Mouse (Mus musculus): ENCODE measurements around the gene Vstm2a.

Vstm2a gene

DNA sequence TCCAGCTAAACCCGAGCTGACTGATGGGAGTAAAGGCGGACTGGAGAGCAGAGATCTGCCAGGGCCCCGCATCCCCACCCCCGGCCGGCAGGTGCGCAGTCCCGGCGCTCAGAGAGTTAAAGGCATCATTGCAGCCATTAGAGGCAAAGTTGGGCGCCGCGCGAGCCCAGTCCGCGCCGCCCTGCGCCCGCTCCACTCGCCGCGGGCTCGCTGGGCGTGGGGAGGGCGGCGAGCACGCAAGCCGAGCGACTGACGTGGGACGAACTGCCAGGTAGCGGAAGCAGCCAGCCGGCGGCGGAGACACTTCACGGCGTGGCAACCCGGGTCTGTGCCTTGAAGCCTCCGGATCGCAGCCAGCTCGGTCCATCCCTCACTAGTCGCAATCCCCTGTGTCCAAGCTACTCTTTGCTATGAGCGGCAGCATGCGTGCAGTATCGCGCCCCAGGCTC, at the start of gene Vstm2a:
Gene Vstm2a, plus strand, starts transcription at position 252 of the 449 bp plus-strand sequence.
- DNase-seq (ENCODE audit: low spot score in 2 of 2): peak in 1 of 2 experiments; percentile 66

DNA sequence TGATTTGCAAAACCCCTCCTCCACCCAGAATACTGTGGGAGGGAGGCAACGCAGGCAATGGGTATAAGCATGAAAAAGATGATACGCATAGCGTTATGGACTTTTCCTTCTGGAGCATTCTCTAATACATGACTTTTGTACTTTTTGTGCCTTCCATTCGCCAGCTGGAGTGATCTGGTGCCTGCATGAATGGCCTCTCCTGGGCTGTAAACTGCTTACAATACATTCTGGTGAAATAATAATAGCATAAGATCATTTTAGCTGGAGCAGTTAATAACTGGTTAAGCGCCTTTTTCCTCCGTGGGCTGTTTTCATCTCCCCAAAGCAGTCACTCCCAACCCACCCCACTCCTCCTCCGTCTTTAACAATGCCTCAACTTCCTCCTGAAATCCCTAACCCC, 513 bp upstream of the Vstm2a start:
- peak in 1 of 2 experiments; percentile 22 for DNase-seq (ENCODE audit: low spot score in 2 of 2)

DNA sequence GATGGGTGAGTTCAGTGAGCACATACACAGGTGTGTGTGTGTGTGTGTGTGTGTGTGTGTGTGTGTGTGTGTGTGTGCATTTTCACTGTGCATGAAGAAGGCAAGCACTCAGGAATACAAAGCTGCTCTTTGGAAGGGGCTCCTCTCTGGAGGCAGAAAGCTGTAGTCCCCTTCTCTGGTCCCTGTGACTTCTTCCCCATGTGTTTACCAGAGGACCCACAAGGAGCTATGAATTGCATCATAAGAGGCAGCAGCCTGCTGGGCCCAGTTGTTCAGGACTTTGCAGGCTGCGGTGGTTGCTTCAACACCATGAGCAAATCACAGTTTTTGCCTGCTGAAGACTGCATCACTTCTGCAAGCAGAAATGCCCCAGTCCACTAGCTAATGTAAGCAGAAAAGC, 776 bp downstream of the Vstm2a start:
- peak in 1 of 2 experiments; percentile 40 for DNase-seq (ENCODE audit: low spot score in 2 of 2)

DNA sequence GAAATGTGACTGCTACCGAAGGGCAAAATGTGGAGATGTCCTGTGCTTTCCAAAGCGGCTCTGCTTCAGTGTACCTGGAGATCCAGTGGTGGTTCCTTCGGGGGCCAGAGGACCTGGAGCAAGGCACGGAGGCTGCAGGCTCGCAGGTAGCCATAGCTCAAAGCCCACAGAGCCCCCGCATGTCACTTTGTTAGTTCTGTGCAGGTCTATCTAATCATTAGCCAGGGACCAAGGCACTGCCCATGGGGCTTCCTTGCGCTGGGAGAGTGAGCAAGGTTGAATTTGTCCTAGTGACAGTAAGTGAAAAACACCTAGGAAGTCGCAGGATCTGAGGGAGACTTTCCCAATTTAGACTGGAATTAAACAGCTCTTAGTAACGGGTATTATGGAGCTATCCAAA, 2.4 kb downstream of the Vstm2a start:
- peak in 1 of 2 experiments; percentile 9 for DNase-seq (ENCODE audit: low spot score in 2 of 2)

DNA sequence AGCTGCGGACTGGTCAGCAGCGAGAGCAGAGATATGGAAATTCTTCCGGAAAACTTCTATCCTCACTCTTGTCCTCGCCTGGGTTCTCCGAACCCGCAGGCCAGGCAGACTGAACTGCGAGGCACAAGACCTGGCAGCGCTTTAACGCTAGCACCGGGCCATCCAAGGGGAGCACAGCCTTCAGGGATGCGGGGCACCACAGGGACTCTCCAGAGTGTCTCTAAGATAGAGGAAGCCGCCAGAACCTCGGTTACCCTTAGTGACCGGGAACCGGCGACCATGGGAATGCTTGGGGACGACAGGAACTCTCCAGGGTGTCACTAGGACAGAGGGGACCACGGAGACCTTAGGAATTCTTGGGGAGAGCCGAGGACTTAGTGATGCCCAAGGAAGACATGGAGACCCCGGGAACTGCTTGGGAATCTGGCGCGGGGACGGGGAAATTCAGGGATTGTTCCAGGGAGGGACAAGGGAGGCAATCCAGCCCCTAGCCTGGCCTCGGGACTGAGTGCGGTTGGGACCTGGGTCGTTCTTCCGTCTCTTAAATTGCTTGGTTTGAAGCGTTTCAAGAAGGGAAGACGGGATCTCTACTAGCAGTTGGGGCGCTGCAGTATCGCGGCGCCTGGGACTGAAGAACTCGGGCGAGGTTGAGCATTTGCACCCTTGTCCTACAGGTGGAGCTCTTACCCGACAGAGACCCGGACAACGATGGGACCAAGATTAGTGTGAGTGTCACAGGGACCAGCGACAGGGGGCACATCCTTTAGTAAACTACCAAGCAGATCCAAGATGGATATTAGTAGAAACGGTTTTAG, 3.4 kb downstream of the Vstm2a start:
- peak in 1 of 2 experiments; percentile 81 for DNase-seq (ENCODE audit: low spot score in 2 of 2)

DNA sequence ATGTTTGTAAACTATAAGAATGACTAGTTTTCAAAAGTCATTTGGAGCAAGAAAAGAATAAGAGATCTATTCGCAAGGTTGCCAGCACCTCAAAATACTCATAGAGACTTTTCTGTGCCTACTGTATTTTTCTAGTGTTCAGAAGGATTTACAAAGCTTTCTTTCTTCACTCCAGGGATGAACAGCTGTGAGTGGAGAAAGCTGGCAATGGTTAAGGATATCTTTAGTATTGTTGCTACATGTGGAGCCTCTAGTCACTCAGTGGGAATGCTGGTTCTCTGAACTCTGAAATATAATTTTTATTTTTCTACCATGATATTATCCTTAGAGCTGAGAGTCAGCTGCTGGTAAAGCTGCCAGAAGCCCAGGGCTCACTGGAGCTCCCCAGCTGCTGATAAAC, 10.9 kb downstream of the Vstm2a start:
- DNase-seq (ENCODE audit: low spot score in 2 of 2): peak in 1 of 2 experiments; percentile 10

DNA sequence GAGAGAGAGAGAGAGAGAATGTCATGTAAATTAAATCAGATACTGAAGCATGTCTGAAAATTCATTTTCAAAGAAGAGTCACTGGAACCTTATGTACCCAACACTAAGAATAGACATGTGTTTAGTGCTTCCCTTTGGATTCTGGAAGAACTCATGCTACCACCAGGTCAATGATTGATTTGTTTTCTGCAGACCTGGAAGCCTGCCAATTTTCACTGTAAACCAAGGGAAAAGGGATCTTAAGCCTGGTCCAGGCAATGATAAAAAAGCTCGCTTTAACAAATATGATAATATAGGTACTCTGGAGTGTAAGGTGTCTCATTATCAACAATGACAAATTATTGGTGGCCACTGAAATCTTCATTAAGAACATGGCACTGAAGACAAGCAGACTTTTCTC, 32.9 kb downstream of the Vstm2a start:
- DNase-seq (ENCODE audit: low spot score in 2 of 2): no peak

DNA sequence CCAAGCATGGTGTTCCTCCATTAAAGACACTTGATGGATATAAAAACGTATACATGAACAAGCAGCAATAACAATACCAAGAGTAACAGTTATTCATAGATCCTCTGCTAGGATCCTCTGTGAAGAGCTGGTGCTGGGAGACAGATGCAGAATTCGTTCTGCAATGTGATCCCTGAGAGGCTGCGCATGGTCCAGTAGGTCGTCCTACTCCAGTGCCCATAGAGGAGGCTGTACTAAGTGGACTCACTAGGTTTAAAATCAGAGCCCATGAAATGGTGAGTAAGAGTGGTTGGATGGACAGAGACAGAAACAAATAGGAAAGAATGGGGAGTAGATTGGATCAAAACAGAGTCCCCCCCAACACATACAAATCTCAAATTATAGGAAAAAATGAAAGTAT, 35.4 kb downstream of the Vstm2a start:
- DNase-seq (ENCODE audit: low spot score in 2 of 2): no peak

DNA sequence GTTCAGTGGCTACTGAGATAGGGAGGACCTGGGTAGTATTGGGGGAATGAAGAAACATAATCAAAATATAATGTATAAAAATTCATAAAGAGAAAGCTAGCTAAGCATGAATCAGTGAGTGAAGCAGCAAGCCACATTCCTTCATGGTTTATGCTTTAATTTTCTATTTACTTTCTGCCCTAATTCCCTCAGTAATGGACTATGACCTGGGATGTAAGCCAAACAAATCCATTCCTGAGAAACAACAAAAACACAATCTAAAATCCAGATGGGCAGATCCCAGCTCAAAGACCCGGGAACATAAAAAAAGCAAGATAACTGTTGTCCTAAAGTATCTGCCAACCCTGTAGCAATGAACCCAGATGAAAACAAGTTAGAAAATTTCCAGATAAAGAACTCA, 39.0 kb downstream of the Vstm2a start:
- no peak for DNase-seq (ENCODE audit: low spot score in 2 of 2)

DNA sequence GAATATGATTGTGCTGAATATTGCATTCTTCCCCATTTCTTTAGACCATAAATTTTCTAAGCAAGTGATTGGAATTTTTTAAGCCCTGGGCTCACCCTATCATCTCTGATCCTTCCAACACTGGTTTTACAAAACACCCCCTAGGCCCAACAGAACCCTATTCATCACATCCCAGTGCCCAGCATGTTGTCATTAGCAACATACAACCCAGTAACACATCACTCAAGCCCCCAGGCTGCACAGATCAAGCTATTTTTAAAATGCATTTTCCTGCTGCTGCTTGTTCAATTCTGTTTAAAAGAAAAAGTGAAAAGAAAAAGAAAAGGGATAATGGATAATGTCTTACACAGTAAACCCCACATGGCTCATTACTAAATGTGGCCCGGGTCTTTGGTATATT, 42.0 kb downstream of the Vstm2a start:
- DNase-seq (ENCODE audit: low spot score in 2 of 2): no peak

DNA sequence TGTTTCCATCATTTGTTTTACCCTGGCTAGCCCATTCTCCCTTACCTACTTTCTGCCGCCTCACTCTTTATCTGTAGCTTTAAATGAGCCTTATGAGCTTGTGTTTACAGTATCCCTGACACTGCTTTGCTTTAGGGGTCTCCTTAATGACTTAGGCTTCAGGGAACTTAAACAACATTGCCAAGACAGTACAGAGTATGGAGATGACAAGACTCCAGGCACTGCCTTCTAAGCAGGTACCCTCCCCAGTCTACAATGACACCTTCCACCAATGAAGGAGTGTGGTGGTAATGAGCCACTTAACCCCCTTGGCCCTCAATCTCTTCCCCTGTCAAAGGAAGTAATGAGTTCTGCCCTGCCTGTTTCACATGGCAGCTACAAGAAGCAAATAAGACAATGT, 42.4 kb downstream of the Vstm2a start:
- DNase-seq (ENCODE audit: low spot score in 2 of 2): no peak

DNA sequence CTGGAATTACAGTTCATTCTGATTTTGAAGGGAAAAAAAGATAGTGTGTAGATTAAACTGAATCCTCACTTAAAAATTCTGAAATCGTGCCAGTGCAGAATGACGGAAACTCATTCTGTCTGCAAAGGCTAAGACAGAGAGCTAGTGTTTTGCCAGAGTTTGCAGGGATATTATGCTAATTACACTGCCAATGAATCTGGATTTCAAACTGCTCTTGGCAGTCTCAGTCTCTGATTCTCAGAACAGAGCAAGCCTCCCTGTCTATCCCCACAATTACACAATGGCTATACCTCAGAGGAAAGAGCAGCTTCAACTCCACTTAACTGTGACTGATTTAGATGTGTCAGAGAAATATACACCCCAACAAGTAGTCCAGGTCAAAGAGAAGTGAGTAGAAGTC, 43.2 kb downstream of the Vstm2a start:
- peak in 1 of 2 experiments; percentile 11 for DNase-seq (ENCODE audit: low spot score in 2 of 2)

DNA sequence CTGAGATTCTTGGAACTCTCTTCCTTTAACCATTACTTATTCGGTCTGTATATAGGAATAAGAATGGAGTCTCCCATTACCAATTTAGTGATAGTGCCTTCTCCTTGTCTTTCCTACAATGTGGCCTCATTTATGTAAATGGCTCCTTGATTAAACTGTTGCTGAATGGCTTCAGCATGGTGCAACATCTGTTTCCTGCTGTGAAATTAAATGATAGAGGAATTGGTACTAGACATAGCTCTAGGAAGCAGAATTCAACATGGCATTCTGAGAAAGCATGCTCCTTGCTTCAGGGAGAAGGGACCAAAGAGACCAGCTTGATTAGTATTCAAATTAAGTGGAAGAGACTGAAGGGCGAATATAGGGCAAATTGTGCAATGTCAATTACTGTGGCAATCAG, 57.6 kb downstream of the Vstm2a start:
- DNase-seq (ENCODE audit: low spot score in 2 of 2): no peak

DNA sequence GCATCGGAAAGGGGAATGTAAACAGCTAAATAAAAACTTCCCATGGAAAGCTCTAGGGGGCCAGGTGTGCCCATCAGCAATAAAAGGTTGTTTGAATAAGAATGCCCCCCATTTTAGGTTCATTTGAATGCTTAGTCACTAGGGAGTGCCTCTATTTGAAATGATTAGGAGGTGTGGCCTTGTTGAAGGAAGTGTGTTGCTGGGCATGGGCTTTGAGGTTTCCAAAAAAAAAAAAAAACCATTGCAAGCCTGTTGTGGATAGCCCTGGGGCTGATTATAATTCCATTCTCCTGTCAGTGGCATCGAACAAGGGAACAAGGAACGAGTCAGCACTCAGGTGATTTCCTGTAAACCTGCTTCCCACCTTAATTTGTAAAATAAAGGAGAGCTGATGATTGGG, 87.7 kb downstream of the Vstm2a start:
- no peak for DNase-seq (ENCODE audit: low spot score in 2 of 2)

DNA sequence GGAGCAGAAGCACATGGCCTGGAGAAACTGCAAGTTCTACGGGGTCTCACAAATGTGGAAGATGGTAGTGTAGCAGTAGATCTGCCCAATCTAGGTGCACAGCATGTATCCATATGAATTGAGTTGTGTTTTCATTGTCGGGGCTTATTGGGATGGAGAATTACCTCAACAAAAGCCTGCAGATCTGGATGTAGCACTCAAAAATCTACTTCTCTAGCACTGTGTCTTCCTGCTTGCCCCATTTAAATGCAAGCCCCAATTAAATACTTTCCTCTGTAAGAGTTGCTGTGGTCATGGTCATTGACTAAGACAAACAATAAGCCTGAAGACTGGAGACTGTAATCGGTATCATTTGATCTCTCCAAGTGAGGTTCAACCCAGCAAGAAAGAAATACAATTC, 88.2 kb downstream of the Vstm2a start:
- no peak for DNase-seq (ENCODE audit: low spot score in 2 of 2)

DNA sequence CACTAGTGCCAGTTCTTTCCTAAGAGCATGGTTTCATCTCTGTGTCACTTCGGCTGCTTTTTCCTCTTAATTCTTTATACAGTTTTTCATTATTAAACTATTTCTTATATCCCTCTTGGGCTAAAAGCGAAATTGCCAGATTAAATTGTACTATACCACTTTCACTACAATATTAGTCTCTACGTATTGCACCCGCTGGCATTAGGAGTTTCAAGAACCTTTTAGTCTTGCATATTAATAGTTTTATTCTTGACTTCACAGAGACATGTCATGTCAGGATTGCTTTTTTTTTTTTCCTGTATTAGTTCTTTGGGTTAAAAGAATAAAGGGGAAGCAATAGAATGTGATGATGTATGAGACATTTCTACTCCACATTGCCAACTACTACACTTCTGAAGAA, 94.4 kb downstream of the Vstm2a start:
- DNase-seq (ENCODE audit: low spot score in 2 of 2): no peak

DNA sequence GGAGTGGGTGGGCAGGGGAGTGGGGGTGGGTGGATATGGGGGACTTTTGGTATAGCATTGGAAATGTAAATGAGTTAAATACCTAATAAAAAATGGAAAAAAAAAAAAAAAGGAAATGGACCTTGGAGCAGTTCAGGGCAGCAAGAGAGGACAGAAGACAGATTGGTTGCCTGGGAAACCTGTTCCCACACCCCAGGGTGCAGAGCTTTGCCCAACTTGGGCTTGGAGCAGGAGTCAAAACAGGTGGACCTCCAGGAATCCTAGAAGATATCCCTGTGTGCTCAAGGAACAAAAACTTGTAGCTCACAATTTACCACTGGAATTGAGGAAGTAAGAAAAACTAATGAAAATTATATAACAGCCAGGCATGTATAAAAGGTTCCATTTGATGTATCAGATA, 96.8 kb downstream of the Vstm2a start:
- no peak for DNase-seq (ENCODE audit: low spot score in 2 of 2)

DNA sequence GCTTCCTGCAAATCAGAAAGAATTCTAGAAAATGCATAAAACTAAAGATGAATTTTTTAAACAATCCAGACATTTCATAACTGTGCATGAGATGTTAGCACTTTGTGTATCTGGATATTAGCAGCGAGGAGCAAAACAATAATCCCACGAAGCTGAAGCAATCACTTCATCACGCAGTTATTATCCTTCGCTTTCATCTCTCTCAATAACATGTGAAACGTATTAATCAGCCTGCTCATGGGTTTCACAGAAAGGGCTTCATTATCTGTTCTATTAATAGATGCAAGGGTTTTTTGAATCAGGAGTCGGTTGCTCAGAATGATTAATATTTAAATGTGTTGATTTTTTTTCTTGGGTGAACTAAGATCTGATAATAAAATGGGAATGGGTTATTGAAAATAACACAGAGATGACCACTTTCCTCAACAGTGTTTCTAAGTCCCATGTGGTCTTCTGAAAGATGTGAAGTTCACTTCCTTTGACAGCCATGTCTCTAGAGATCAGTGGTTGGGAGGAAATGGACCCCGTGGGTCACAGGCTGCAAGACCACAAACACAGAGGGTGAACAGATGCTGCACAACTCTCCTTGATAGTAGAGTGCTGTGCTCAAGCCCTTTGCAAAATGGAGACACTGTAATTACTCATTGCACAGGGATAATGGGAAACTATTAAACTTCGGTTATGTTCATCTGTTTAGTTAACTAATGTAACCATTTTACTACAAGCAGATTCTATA, 109.5 kb downstream of the Vstm2a start:
- DNase-seq (ENCODE audit: low spot score in 2 of 2): no peak

DNA sequence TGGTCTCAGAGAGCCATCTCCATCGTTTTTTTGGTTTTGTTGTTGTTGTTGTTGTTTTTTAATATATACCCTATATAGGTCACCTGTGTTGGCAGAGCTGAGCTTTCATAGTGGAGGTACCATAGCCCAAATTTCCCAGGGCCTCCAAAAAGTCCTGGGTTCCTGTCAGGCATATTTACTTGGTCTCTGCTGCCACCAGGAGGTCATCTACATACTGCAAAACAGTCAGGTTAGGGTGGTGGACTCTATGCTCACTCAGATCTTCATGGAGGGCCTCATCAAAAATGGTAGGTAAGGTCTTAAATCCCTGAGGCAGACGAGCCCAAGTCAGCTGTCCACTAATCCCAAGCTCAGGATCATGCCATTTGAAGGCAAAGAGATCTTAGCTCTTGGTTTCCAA, 146.1 kb downstream of the Vstm2a start:
- peak in 1 of 2 experiments; percentile 33 for DNase-seq (ENCODE audit: low spot score in 2 of 2)

DNA sequence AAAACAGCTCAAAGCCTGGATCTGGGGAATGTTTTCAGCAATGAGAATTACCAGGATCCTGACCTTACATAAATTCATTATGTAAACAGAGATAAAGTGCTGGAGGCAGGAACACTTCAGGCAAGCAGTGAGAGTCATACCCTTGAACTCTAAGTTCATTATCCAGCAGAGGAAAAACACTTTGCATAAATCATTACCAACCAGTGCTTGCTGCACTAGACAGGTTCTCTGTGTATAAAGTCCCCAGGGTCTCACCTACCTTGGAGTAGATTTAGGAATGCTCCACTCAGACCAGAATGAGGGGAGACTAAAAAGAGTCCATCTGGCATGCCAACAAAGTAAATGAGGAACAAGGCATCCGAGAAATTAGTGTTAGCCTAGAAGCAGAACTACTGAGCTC, 154.2 kb downstream of the Vstm2a start:
- DNase-seq (ENCODE audit: low spot score in 2 of 2): no peak

DNA sequence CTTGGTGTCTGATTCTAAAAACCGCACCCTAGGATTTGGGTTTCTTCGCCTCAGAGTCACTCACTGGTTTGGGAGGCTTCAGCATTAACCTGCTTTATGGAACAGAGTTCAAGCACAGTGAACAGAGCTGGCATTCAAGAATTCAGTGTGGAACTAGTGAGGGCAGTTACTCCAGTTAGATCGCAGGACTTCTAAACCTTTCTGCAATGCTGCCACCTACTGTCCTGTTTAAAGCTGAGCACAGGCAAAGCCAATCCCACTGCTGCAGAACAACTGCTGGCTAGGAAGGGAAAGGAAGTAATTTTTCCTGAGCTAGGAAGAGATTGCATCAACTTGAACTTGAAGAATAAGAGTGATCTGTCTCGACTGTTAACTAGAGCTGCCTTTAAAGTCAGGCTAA, 155.1 kb downstream of the Vstm2a start:
- peak in 1 of 2 experiments; percentile 56 for DNase-seq (ENCODE audit: low spot score in 2 of 2)

DNA sequence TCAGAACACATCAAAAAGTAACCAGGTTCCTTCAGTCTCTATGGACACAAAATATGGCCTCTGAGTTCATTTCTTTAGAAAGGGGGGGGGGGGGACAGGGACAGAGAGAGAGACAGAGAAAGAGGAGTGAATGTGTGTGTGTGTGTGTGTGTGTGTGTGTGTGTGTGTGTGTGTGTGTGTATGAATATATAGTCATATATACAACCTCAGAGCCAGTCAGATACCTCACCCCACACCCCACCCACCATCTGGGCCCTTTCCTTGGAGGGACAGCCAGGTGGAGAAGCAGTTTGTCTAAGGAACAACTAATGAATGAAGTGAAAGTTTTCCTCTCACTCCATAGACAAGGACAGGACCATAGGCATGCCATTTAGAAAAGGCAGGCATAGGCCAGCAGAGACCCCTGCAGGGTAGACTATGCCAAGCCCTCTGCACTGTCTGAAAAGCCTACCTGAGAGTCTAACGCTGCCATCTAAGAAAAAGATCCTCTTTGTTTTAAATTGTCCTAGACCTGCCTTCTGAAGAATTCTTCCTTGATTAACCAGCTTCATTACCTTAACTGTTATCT, 155.6 kb downstream of the Vstm2a start:
- no peak for DNase-seq (ENCODE audit: low spot score in 2 of 2)
